Mouse (Mus musculus): Measurements from ENCODE around the gene Defb48. TPM values are rescaled to one million over a fixed set of nuclear protein-coding genes. Genes with fewer than 3 reads are reported as not detected.

Gene Defb48
- total and polyA plus RNA-seq, 3 experiments = not detected

DNA sequence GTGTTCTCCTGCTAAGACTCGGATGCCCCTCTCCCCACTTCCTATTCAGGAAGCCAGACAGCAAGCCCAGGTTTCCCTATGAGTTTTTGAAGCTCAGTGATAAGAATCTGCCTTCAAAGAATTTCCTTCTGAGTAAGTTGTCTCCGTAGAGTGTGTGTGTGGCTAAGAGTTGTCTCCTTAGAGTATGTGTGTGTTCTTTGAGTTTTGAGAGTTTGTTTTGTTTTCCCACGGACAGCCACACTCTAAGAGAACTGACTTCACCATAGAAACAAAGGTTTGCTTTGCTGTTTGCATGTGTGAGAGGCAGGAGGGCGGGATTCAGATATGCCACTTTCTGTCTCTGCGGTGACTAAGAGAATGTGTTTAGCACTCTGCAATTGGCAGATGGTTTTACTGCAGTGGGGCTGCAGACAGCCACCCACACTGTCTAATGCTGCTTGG, 56.2 kb downstream of the Defb48 start:
- no peak for DNase-seq

Other genes with a start within 250 kb of the Defb48 start
- gene Ints6, start 223.3 kb downstream of the Defb48 start, total RNA-seq (2021) = 10 to 100 TPM; 42.6 to 60.3 TPM
- gene Ints6, start 223.3 kb downstream of the Defb48 start, polyA plus RNA-seq (2012; rRNA removed) = 13.5 and 16.2 TPM in 2 replicates
- 10 to 100 TPM; 29.5 to 31.9 TPM for gene Wdfy2, start 146.8 kb downstream of the Defb48 start, total RNA-seq (2021)
- gene Wdfy2, start 146.8 kb downstream of the Defb48 start, polyA plus RNA-seq (2012; rRNA removed) = 9.0 and 14.0 TPM in 2 replicates
- gene Defb47, start 13.6 kb upstream of the Defb48 start, total RNA-seq (2021) = not detected
- not detected in 2 replicates for gene Defb47, start 13.6 kb upstream of the Defb48 start, polyA plus RNA-seq (2012; rRNA removed)
- gene Defb43, start 27.3 kb upstream of the Defb48 start, total RNA-seq (2021) = not detected
- not detected in 2 replicates for gene Defb43, start 27.3 kb upstream of the Defb48 start, polyA plus RNA-seq (2012; rRNA removed)
- under 1 TPM; 0.14 to 0.97 TPM for gene Defb42, start 62.5 kb upstream of the Defb48 start, total RNA-seq (2021)
- 0.50 and 0.76 TPM in 2 replicates for gene Defb42, start 62.5 kb upstream of the Defb48 start, polyA plus RNA-seq (2012; rRNA removed)
- not detected for gene Defb30, start 65.5 kb upstream of the Defb48 start, total RNA-seq (2021)
- gene Defb30, start 65.5 kb upstream of the Defb48 start, polyA plus RNA-seq (2012; rRNA removed) = not detected in 2 replicates